In the genomic region with DNA sequence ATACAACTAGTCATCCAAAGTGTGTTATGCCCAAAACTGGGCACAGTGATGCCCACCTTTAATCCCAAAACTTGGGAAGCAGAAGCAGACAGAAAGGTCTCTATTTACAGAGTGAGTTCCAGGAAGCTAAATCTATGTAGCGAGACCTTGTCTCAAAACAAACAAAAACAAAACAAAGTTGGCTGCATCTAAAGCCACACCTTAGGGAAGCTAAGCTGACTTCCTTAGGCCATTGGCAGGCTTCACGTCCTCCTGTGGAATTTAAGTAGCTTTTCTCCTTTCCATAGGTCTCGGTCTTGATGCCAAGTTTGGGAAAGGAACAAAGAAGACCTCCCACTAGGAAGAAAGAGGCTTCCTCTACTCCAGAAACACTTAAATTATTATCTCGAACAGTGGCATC, we compare ENCODE assay signal across 16 mouse cellular contexts.
"Had no signal": no experiment of that assay in that cellular context is flagged by ENCODE, and none has a peak within 500 bp of the region (broad histone marks: within the 10 kb centered on the region; RNA-seq: fewer than 3 reads in every experiment).

No protein-coding gene starts in this region.

- ATAC-seq: liver, postnatal 0 days; lung, postnatal 0 days had no signal

- H3K27me3 ChIP-seq: limb, embryonic 12.5 days; limb, embryonic 15.5 days; neural tube, embryonic 12.5 days; stomach, embryonic 15.5 days had no signal

- H3K4me3 ChIP-seq: limb, embryonic 12.5 days; limb, embryonic 15.5 days; neural tube, embryonic 12.5 days; stomach, embryonic 15.5 days had no signal

- H3K4me1 ChIP-seq: stomach, embryonic 15.5 days had no signal

- H3K9ac ChIP-seq: limb, embryonic 12.5 days; limb, embryonic 15.5 days; liver, embryonic 14.5 days; liver, postnatal 0 days; lung, embryonic 14.5 days; neural tube, embryonic 12.5 days; stomach, embryonic 15.5 days had no signal

- H3K27ac ChIP-seq: kidney, postnatal 0 days; liver, embryonic 14.5 days; macrophage; neural tube, embryonic 12.5 days had no signal

- DNase-seq: kidney, postnatal 25 days; liver, postnatal 0 days; lung, embryonic 14.5 days; midbrain, embryonic 14.5 days; retina, postnatal 1 day; spleen, adult 18-20 months; thymus, postnatal 25 days had no signal

- H3K4me2 ChIP-seq: limb, embryonic 12.5 days; limb, embryonic 15.5 days; liver, embryonic 11.5 days; lung, embryonic 14.5 days; neural tube, embryonic 12.5 days; stomach, embryonic 15.5 days had no signal

- H3K9me3 ChIP-seq: limb, embryonic 12.5 days; limb, embryonic 15.5 days; neural tube, embryonic 12.5 days; stomach, embryonic 15.5 days had no signal
